Mouse (Mus musculus) thymus, adult 2 months (tissue): ENCODE measurements around the gene Jdp2.

ENCODE experiments used
- CTCF ChIP-seq: fragments of 200-500 bp; IDR thresholded peaks from 2 replicates; pipeline ENCODE4 v1.5.1; 2012; ENCODE audit warnings: mild to moderate bottlenecking, control low read depth, low read length, moderate library complexity, borderline replicate concordance; ENCODE audit not compliant: control insufficient read depth, poor library complexity, insufficient read depth; ENCODE audit errors: extremely low read depth
- POLR2A ChIP-seq: fragments of 200-500 bp; IDR thresholded peaks from 2 replicates; pipeline ENCODE4 v1.6.1; 2012; ENCODE audit warnings: mild to moderate bottlenecking, low read length, control low read depth, moderate library complexity; ENCODE audit not compliant: control insufficient read depth, poor library complexity, insufficient read depth; ENCODE audit errors: extremely low read depth

GRCm38 (mm10) chr12:85687217-85687533 lies 88.3 kb downstream of the Jdp2 start:
- TF ChIP-seq CTCF = no peak
- TF ChIP-seq POLR2A = no peak
